Mouse (Mus musculus) adrenal gland, postnatal 25 days (tissue): Measurements from ENCODE around the gene Med19. TPM values are rescaled to one million over a fixed set of nuclear protein-coding genes. Genes with fewer than 3 reads are reported as not detected.
A peak's percentile ranks its signal among the peaks of the same experiment; 100 is the strongest.
"Not testable (repeated sequence)": the region's sequence is repeated elsewhere in the genome, so short reads cannot be mapped to it uniquely, and the experiment has no call there.

Experiments
- DNase-seq: peaks from one replicate; pipeline ENCODE4 v3.0.0; 2021; ENCODE audit warnings: mixed read lengths
- total RNA-seq: library from RNA; stranded (reverse); gene quantifications from 2 replicates; pipeline ENCODE4 v1.2.3, GENCODE M21; 2021

Gene Med19
- total RNA-seq, 1 experiment from 2014 or later, result 23.0 TPM

- DNase-seq, result peak; percentile 37
Measured at GRCm38 (mm10) chr2:84669828-84670568, 8.2 kb upstream of the Med19 start.

DNA sequence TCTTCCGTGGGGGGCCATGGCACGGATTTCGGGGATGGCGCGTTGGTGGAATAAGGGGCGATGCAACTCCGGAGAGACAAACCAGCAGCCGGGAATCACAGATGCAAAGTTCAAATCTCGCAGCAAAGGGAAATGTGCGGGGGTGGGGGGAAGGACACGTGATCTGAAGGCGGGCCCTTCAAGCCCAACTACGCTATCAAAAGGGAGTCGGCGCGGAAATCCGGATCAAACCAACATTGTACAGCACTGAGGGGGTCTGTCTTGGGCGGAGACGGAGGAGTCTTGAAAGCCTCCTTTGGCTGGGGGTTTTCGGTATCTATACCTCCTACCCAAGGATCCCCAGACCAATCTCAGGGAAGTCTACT lies 7.7 kb upstream of the Med19 start, which contains the start of gene Selenoh:
Selenoh (minus strand) TSS at position 202 of the 365 bp plus-strand sequence.
- peak; percentile 79 for DNase-seq

GRCm38 (mm10) chr2:84671535-84671934 lies 6.7 kb upstream of the Med19 start:
- not testable (repeated sequence) for DNase-seq

DNA sequence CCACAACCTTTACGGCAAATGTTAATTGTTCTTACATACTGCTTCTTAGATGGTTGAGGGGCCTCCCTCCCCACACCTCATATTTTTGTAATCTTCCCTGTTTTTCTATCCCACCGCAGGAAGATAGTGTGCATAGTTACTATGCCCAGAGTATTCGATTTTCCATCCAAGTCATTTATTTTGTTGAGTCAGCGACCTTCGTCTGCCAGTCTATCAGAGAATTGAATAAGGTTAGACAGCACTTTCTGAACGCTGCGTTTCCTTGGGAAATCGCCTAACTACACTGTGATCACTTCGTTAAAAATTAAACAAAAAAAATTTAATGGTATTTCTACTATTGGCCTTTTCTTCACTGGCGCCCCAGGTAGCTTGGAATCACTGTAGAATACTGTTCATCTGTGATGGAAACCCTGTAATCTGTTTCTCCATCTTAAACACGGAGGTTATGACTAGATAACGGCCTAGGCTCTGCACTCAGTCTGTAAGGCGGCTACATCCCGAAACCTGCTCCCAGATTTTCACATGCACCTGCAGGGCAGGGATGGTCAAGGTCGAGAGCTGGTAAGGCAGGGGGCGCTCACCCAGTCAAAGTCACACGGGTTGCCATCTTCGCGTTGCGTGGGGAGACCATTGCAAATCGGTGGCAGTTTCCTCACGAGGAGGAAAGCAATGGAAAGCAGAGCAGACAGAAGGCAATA lies 783 bp upstream of the Med19 start:
- DNase-seq, result no peak

- DNase-seq, result no peak
Measured at GRCm38 (mm10) chr2:84679016-84679415, 814 bp downstream of the Med19 start, which contains the start of gene Tmx2. TSS of gene Tmx2 (minus strand) at chr2:84679140.

DNA sequence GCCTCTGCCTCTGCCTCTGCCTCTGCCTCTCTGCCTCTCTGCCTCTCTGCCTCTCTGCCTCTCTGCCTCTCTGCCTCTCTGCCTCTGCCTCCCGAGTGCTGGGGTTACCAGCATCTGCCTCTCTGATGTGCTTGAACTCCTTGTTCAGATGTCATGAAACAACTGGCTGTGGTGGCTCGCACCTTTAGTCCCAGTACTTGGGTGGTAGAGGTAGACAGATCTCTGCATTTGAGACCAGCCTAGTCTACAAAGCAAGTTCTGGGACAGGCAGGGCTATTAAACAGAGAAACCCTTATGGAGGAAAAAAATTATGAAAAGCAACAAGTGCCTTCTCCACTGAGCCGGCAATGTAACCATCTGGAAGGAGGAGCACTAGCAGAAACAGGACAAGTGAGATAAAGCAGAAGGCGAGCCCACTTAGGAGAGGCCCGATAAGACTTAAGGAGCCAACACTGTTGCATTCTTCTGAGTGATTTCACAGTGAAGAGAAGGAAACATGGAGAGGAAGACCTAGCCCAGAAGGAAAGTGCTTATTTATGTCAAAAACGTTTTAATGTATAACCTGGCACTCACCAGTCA lies 4.5 kb downstream of the Med19 start:
- no peak for DNase-seq

DNA sequence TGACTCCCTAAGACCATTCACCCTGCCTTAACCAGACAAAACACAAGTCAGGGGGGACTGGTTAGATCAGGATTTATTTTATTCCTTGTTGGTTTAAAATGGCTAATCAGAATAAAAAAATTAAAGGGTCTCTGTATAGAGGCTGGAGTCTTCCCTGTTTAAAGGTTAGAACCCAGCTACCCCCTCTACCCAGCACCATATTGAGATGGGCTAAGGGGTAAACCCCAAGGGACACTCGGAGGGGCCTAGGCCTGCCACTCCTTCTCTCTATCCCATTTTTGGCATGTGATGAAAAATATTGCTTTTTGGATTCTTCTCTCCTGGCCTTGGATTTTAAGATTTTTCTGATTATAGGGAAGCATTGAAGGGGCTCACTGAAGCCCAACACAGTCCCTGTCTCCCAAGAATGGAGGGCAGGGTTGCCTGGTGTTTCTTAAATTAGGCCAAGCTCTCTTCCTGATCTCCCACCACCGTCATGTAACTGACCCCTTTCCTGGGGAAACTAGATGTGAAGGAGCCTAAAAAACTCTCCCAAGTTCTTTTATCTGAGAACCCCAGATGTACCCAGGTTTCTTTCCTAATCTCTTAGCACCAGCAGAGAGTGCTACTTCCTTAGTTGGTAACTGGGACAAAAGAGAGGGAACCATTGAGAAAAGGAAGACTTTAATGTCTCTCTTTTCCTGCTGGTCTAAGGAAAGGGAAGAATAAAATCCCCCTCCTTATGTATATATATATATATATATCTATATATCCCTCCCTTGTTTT lies 10.1 kb downstream of the Med19 start:
- DNase-seq, result no peak

GRCm38 (mm10) chr2:84690050-84690449 lies 11.8 kb downstream of the Med19 start:
- no peak for DNase-seq

DNA sequence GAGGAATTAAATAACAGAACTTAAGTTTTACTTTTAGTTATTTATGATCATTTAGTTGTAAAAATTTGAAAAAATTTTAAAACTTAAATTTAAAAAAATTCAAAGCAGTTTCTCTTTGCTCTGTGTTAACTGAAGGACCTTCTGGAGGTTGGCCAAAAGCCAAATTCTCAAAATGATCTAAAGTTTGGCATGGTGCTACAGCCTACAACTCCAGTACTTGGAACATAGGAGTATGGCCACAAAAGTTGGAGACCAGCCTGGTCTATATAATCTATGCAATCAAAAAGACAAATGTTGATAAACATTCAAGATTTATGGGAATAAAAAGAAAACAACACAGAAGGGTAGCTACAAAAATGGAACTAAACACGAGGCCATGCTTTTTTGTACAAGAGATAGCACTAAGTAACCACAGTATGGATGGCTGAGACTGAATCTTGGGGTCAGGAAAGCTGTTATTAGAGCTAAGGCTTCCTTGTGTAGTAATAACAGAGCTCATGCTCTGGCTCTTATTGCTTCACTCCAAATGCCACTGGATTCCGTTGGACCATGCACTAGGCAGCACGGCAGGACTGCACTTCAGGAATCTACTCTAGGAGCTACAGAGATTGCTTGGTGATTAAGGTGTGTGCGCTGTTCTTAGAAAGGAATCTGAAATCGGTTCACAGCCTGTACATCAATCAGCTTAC lies 16.9 kb downstream of the Med19 start:
- no peak for DNase-seq

DNA sequence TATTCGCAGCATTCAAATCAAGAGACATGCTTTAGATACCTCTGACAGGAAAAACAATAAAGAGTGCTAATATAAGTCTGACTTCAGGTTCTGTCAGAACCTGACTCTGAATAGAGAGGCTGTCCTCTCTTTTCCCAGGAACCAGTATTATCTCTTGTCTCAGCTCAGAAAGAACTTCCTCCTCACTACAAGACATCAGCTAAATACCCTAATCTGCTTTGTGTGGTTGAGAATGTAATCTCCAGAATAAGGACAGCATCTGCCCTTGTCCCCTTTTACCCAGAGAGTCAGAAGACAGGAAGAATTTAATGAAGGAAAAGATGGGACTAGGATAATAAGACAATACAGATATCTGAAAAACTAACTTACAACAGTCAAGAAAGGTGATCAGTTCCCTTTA lies 25.3 kb downstream of the Med19 start:
- DNase-seq, result no peak

DNA sequence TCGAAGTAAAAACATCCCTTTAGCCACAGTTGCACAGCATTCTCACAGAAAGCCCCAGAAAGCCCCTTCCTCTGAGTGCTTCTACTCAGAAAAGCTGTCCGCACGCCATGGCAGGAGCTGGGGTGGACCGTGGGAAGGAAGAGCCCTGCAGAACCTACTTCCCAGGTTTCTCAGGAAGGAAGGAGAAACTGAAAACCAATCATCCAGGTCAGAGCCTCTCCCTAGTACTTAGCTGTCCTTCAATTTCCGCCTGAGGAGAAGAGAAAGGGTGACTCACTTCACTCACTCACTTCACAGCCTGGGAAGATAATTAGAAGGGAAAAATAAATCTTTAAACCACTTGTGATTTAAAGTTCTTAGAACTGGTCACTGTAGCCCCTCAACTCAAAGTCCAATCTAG lies 26.1 kb downstream of the Med19 start:
- DNase-seq, result no peak

DNA sequence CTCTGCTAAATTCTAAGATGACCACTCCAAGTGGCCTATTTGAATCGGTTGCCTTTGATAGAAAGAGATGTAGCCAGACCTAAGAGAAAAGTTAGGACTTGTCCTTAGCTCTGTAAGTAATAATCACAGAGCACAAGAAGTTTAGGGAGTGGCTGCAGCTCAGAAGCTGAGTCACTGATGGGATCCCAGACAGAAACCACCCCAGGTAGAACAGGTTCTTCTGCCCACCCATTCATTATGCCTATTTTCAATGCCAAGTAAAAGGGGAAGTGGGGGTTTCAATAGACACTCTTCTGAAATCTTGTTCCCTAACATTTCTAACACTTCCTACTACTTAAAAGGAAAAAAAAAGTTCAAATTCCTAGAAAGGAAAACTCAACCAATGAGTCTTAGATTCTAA lies 27.1 kb downstream of the Med19 start:
- DNase-seq, result no peak

DNA sequence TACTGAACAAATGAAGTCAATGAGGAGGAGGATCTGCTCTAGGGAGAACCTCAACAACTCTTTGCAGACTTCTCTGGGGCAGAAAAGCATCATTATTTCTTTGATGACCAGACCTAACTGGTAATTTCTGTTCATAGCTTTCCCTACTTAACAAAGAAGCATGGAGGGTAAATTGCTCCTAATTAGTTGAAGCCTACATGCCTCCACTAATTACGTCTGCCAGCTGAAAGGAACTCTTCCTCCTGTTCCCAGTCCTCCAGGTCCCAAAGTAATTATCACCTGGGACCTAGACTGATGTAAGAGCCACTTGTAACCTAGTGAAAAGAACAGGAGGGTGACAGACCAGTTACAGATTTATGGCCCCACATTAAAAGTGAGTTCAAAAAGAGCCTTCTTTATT lies 29.3 kb downstream of the Med19 start:
- DNase-seq, result no peak

- no peak for DNase-seq
Measured at GRCm38 (mm10) chr2:84711898-84712297, 33.7 kb downstream of the Med19 start.

GRCm38 (mm10) chr2:84714422-84714810 lies 36.2 kb downstream of the Med19 start:
- no peak for DNase-seq

- DNase-seq, result peak; percentile 98
Measured at GRCm38 (mm10) chr2:84714811-84715561, 36.8 kb downstream of the Med19 start, which contains the start of gene Zdhhc5. TSS of gene Zdhhc5 (minus strand) at chr2:84715180.

- peak; percentile 60 for DNase-seq
Measured at GRCm38 (mm10) chr2:84715562-84716361, 37.6 kb downstream of the Med19 start.

GRCm38 (mm10) chr2:84716423-84717355 lies 38.5 kb downstream of the Med19 start:
- DNase-seq, result no peak

DNA sequence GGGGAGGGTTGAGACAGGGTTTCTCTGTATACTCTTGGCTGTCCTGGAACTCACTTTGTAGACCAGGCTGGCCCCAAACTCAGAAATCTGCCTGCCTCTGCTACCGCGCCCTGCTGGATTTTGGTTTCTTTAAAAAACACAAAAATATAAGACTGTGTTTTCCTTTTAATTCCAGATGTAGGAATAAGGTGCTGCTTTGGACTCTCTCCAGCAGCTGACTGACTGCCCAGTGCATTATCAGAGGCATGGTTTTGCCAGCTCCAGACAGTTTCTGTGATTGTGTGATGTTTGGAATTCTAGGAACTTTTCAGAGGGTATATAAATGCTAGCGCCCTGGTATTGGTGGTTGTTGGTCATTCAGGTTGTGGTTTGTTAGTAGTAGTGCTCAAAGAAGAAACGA lies 39.2 kb downstream of the Med19 start:
- no peak for DNase-seq
